Mouse (Mus musculus) olfactory bulb, adult 2 months (tissue): ENCODE data around the gene Gnb1.

Experiments used
- CTCF ChIP-seq: fragments of 200-500 bp; IDR thresholded peaks from 2 replicates; pipeline ENCODE4 v1.5.1; 2012; ENCODE audit warnings: low read depth, mild to moderate bottlenecking, low read length, moderate library complexity; ENCODE audit not compliant: insufficient read depth
- POLR2A ChIP-seq: fragments of 200-500 bp; IDR thresholded peaks from 2 replicates; pipeline ENCODE4 v1.6.1; 2012; ENCODE audit warnings: mild to moderate bottlenecking, low read depth, low read length, moderate library complexity; ENCODE audit not compliant: insufficient read depth

- TF ChIP-seq POLR2A = no peak
- no peak for TF ChIP-seq CTCF
Observed at GRCm38 (mm10) chr4:155560932-155561331, 69.8 kb downstream of the Gnb1 start.
